ENCODE assay signal across 16 mouse cellular contexts in genomic region chr4:141895772-141896171, GRCm38 (mm10). TPM values are rescaled to one million over a fixed set of nuclear protein-coding genes. Genes with fewer than 3 reads are reported as not detected.
DNase-seq lines count a peak whose midpoint lies in the region; ATAC-seq lines count a peak whose summit lies in the region.
"Had no signal": no experiment of that assay in that cellular context is flagged by ENCODE, and none has a peak within 500 bp of the region (broad histone marks: within the 10 kb centered on the region; RNA-seq: fewer than 3 reads in every experiment).

No protein-coding gene starts in this region.

- peak; percentile 55 to 62 for DNase-seq in left cerebral cortex, postnatal 14 days (ENCODE audit: low spot score in 2 of 2)
- DNase-seq in left cerebral cortex, postnatal 10 days (ENCODE audit: extremely low spot score in 1 of 2, low spot score in 2 of 2) = no peak
- DNase-seq in 416B (ENCODE audit: low read depth) = peak; percentile 40
- DNase-seq in adrenal gland, postnatal 10 days = no peak
- DNase-seq in yolk sac, embryonic 10.5 days (ENCODE audit: low spot score) = no peak
- DNase-seq: cerebellum, postnatal 14 days had no signal

- intact Hi-C loops in left cerebral cortex, postnatal 14 days (cut with DNase I) = no loop called here
- intact Hi-C loops in left cerebral cortex, postnatal 10 days (cut with DNase I) = no loop called here

- no peaks in the 10 kb centered on the region for H3K36me3 ChIP-seq in heart, embryonic 16.5 days (ENCODE audit: control insufficient read depth, insufficient read depth)
- no peaks in the 10 kb centered on the region for H3K36me3 ChIP-seq in heart, embryonic 12.5 days
- H3K36me3 ChIP-seq: forebrain, embryonic 15.5 days; midbrain, embryonic 12.5 days had no signal

- no peak overlapping the region for H3K4me3 ChIP-seq in heart, embryonic 16.5 days (ENCODE audit: low read length)
- H3K4me3 ChIP-seq in heart, embryonic 12.5 days = no peak overlapping the region
- H3K4me3 ChIP-seq: forebrain, embryonic 15.5 days; midbrain, embryonic 12.5 days had no signal

- WGBS in heart, embryonic 16.5 days = 51% methylated on average over 12 of the region's 12 CpGs
- WGBS in heart, embryonic 12.5 days = 45% methylated on average over 12 of the region's 12 CpGs

- 0 out of 2 replicates have a peak overlapping the region, but pooled peaks have one; percentile 25 for H3K4me2 ChIP-seq in heart, embryonic 16.5 days (ENCODE audit: low read depth, low read length)
- H3K4me2 ChIP-seq in heart, embryonic 12.5 days = no peak overlapping the region
- H3K4me2 ChIP-seq: forebrain, embryonic 15.5 days; liver, embryonic 11.5 days; midbrain, embryonic 12.5 days had no signal

- no peak overlapping the region for H3K27ac ChIP-seq in heart, embryonic 16.5 days (ENCODE audit: low read length)
- H3K27ac ChIP-seq in heart, embryonic 12.5 days (ENCODE audit: poor library complexity, severe bottlenecking) = no peak overlapping the region
- H3K27ac ChIP-seq: midbrain, embryonic 12.5 days had no signal

- H3K27me3 ChIP-seq in heart, embryonic 16.5 days (ENCODE audit: control insufficient read depth, insufficient read depth, low read length) = no peaks in the 10 kb centered on the region
- H3K27me3 ChIP-seq in heart, embryonic 12.5 days (replicated peaks) = no peaks in the 10 kb centered on the region
- H3K27me3 ChIP-seq: forebrain, embryonic 15.5 days; midbrain, embryonic 12.5 days had no signal

- H3K9ac ChIP-seq in heart, embryonic 16.5 days (ENCODE audit: low read length) = no peak overlapping the region
- no peak overlapping the region for H3K9ac ChIP-seq in heart, embryonic 12.5 days
- H3K9ac ChIP-seq: forebrain, embryonic 15.5 days; midbrain, embryonic 12.5 days had no signal

- peaks cover 15% of the 10 kb centered on the region for H3K4me1 ChIP-seq in heart, embryonic 16.5 days (ENCODE audit: control insufficient read depth, insufficient read depth, low read length)
- peaks cover 40% of the 10 kb centered on the region for H3K4me1 ChIP-seq in heart, embryonic 12.5 days (replicated peaks)

- H3K9me3 ChIP-seq in heart, embryonic 16.5 days (replicated peaks; ENCODE audit: control insufficient read depth, low read length) = no peaks in the 10 kb centered on the region
- H3K9me3 ChIP-seq in heart, embryonic 12.5 days (replicated peaks) = no peaks in the 10 kb centered on the region
- H3K9me3 ChIP-seq: forebrain, embryonic 15.5 days; midbrain, embryonic 12.5 days had no signal

- ATAC-seq in heart, embryonic 16.5 days (replicated peaks; ENCODE audit: extremely low read depth, insufficient read depth, low FRiP score) = no peak
- ATAC-seq in heart, embryonic 12.5 days (ENCODE audit: insufficient number of reproducible peaks, low FRiP score) = no peak
- peak; percentile 84 to 88 for ATAC-seq in hematopoietic stem cell, adult 5-6 weeks (replicated peaks in 1 of 2; ENCODE audit: insufficient read depth in 1 of 2, low FRiP score in 2 of 2, low TSS enrichment in 1 of 2, low read depth in 1 of 2, poor library complexity in 2 of 2, severe bottlenecking in 2 of 2)
- ATAC-seq: CD4-positive, CD25-positive, alpha-beta regulatory T cell, adult 4 months; forebrain, embryonic 15.5 days had no signal

RNA-seq across cellular contexts. Expression of gene Efhd2, which starts 21.1 kb away (rescaled TPM):
- polyA plus RNA-seq in heart, embryonic 16.5 days (2015; fragmentation: Nextera tagmentation; extraction: Ambion mirVana) = 79.2 and 80.4 TPM in 2 replicates
- polyA plus RNA-seq in heart, embryonic 12.5 days (2016; fragmentation: Nextera tagmentation; extraction: Ambion mirVana) = 119 and 121 TPM in 2 replicates
- total RNA-seq in left cerebral cortex, postnatal 14 days (2021) = 100 to 1,000 TPM; 103 to 119 TPM
- 10 to 100 TPM; 51.2 to 52.5 TPM for total RNA-seq in left cerebral cortex, postnatal 10 days (2021)
- 37.1 and 47.2 TPM in 2 replicates for total RNA-seq in hematopoietic stem cell, adult 5-6 weeks (2017)
- 10 to 100 TPM; 28.9 to 29.1 TPM for total RNA-seq in adrenal gland, postnatal 10 days (2021)

RNA-seq across cellular contexts. Expression of gene Ctrc, which starts 49.6 kb away (rescaled TPM):
- polyA plus RNA-seq in heart, embryonic 16.5 days (2015; fragmentation: Nextera tagmentation; extraction: Ambion mirVana) = not detected in 2 replicates
- not detected in 2 replicates for polyA plus RNA-seq in heart, embryonic 12.5 days (2016; fragmentation: Nextera tagmentation; extraction: Ambion mirVana)
- not detected for total RNA-seq in left cerebral cortex, postnatal 14 days (2021)
- total RNA-seq in left cerebral cortex, postnatal 10 days (2021) = not detected
- total RNA-seq in hematopoietic stem cell, adult 5-6 weeks (2017) = not detected in 2 replicates
- total RNA-seq in adrenal gland, postnatal 10 days (2021) = not detected
- polyA plus RNA-seq: CD4-positive, CD25-positive, alpha-beta regulatory T cell, adult 4 months; embryonic facial prominence, embryonic 14.5 days; forebrain, embryonic 15.5 days; intestine, embryonic 14.5 days; liver, embryonic 11.5 days; midbrain, embryonic 12.5 days; urinary bladder, adult 2 months had no signal

Comparison
In these comparisons a context has a peak if more than half of its experiments do, and no peak if none do; other contexts are left out.
1. DNase-seq: peak in left cerebral cortex, postnatal 14 days (2 of 2) and 416B (single experiment); none in left cerebral cortex, postnatal 10 days (0 of 2), adrenal gland, postnatal 10 days (single experiment) and yolk sac, embryonic 10.5 days (single experiment).
2. ATAC-seq: peak in hematopoietic stem cell, adult 5-6 weeks (2 of 2); none in heart, embryonic 16.5 days (single experiment) and heart, embryonic 12.5 days (single experiment).